Mouse (Mus musculus) gastrocnemius, postnatal 4 days (tissue): ENCODE measurements around the gene Tbc1d4. TPM values are rescaled to one million over a fixed set of nuclear protein-coding genes. Genes with fewer than 3 reads are reported as not detected.

Experiments used
- DNase-seq, 2 experiments: peaks; one replicate each; pipeline ENCODE4 v3.0.0; 2021 to 2022; ENCODE audit warnings: low spot score in 2 of 2, mixed read lengths in 2 of 2
- long read RNA-seq, 2 experiments: library from polyadenylated mRNA; stranded (forward); transcript quantifications; one replicate each; pipeline ENCODE4 v2.0.0; 2021
- total RNA-seq, 2 experiments: library from RNA; stranded (reverse); gene quantifications; 2 replicates each; pipeline ENCODE4 v1.2.3; 2021

The Tbc1d4 gene
- total RNA-seq, result 10 to 100 TPM; 41.3 to 45.0 TPM
- long read RNA-seq, experiment 1, full-length matches to known transcripts, result 1 of 15 reads
- long read RNA-seq, experiment 1, partial matches to known transcripts, result 3 of 15 reads
- long read RNA-seq, experiment 1, other reads (novel, unspliced or antisense), result 11 of 15 reads
- long read RNA-seq, experiment 2, full-length matches to known transcripts, result 4 of 37 reads
- long read RNA-seq, experiment 2, partial matches to known transcripts, result 8 of 37 reads
- long read RNA-seq, experiment 2, other reads (novel, unspliced or antisense), result 25 of 37 reads

DNA sequence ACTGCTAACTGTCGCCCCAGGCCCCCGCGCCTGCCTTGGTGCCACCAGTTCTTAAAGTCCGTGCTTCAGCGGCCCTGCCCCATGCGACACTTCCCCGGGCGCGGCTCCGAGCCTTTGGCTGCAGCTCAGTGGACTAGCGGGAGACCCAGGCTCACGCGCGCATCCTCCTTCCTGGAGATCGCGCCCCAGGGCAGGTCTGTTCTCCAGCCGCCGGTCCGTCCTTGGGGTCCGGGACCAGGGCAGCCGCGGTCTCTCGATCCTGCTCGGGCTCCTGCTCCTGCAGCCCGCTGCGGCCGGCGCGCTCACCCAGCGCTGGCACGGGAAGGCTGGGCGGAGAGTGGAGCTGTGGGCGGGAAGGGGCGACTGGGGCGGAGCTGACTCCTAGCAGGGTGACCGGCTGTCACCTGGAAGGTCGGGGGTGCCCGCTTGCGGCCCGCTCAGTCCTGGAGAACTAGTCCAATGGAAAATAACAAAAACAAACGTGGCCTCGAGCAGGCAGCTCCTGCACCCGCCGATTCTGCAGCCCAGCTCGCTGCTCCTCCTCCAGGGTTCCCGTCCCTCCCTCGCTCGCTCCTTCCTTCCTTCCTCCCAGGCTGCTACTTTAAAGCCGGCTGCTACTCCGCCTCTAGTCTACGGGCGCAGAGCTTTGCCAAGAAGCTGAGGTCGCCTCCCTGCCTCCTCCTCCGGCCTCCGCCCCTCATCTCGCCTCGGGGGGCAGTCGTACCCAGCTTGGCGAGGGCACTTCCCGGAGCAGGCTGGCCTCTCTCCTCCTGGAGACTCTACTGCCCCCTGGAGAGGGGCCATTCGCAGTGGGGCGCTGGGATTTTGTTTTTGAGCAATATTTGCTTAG is at the start of gene Tbc1d4:
TSS of gene Tbc1d4 (minus strand) at position 673 of the 850 bp plus-strand sequence.
- peak; percentile 57 to 73 for DNase-seq

DNA sequence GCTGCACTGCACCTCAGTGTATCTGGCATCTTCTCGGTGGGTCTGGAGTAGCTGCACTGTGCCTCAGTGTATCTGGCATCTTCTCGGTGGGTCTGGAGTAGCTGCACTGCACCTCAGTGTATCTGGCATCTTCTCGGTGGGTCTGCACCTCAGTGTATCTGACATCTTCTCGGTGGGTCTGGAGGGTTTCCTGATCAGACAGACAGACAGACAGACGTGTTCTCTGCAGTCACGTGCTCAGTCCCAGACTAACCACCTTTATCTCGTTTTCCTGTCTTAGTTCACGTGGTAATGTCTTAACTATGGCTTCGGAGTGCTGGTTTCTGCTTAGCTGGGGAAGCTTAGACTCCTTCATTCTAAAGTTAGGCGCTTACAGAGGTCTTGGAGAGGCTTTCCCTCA is 47.3 kb upstream of the Tbc1d4 start:
- DNase-seq, result no peak

DNA sequence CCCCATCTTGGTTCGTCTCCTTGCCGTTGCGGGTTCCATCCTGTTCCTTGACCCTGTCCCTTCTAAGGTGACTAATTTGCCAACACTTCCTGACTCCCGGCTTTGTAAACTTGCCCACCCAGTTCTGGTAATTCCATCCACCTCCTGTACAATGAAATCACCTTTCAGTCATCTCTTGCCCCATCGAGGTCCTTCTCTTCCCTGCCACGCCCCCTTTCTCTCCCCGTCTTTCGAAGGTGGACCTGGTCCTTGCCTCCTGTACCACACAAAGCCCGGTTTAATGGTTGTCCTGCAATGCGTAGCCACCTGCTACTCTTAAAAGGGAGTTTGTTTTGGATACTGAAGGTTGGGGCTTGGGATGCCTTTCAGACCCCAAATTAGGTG is 45.5 kb upstream of the Tbc1d4 start:
- no peak for DNase-seq

DNA sequence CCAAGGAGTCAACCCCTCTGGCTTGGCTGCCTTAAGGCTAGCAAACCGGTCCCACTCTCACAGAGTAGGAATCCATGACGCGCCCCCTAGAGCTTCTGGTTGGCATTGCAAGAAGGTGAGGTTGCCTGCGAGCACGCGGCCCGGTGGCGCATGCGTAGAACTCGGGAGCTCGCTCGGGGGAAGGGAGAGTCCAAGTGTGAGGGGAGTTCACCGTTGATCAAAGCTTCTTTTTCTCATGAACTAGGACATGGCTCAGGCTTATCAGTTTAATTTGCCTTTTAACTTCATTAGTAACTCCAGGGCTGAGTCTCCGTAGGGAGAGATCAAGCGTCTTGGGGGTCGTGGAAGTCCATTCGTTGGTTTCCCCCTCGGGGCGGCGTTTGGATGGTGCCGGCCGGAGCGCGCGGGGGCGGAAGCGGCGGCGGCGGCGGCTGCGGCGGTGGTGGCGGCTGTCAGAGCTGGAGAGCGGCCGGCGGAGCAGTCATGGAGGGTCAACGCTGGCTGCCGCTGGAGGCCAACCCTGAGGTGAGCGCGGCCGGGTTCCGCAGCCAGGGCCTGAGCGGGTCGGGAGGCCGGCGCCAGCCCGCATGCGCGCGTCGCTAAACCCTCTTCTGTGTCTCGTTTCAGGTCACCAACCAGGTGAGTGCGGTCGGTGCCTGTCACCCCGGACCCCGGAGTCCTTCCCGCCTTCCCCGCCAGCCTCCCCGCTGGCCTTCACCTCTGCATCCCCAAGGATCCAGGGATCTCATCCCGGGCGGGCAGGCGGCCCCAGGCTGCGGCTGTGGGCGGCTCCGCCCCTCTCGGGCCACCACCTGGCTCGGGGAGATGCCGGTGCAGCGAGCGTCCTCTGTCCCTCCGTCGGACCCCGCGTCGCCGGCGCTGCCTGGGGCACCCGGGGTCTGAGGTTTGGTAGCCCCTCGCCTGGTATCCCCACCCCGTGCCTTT is 44.9 kb upstream of the Tbc1d4 start, which contains the start of gene Uchl3:
TSS of gene Uchl3 (plus strand) at position 387 of the 945 bp plus-strand sequence.
- peak; percentile 97 for DNase-seq

- DNase-seq, result no peak
Observed at GRCm38 (mm10) chr14:101652571-101652970, 43.6 kb upstream of the Tbc1d4 start.

DNA sequence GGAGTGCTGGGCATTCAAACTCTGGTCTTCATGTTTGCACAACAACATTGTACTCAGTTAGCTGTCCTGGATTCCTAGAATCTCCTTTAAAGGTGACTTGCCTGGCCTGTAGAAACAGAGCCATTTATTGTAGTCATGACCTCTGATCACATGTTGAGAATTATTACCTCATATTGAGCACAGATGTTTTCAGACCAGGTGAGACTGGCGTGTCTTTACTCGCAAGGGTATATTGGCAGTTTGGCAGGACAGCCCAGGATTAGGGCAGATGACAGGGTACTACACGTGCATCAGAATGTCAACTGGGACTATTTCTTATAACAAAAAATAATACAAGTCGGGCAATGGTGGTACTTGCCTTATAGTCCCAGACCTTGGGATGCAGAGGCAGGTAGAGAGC is 41.6 kb upstream of the Tbc1d4 start:
- no peak for DNase-seq

- DNase-seq, result no peak
Observed at GRCm38 (mm10) chr14:101644948-101645347, 36.0 kb upstream of the Tbc1d4 start.

GRCm38 (mm10) chr14:101640153-101640843 is 31.3 kb upstream of the Tbc1d4 start, which contains the start of gene Commd6:
Gene Commd6 (minus strand): TSS chr14:101640686.
- peak; percentile 54 to 89 for DNase-seq

- DNase-seq, result no peak
Observed at GRCm38 (mm10) chr14:101637381-101637780, 28.4 kb upstream of the Tbc1d4 start.

- DNase-seq, result no peak
Observed at GRCm38 (mm10) chr14:101635765-101636164, 26.8 kb upstream of the Tbc1d4 start.

DNA sequence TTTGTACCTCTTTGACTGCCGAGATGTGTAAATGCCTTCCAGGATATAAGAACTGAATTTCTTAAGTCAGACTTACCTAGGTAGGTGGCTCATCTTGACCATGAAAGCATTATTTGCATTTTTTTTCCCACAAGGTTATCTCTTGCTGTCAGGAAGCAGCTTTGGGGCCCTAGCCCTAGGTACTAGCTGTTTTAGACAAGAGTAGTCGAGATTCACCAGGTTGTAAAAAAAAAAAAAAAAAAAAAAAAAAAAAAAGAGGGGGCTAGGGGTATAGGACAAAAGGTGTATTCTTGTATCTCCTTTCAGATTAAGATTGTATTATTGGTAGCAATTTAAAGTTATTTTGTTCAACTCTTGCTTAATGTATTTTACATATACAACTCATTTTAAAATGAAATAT is 21.6 kb upstream of the Tbc1d4 start:
- no peak for DNase-seq

GRCm38 (mm10) chr14:101617680-101618079 is 8.7 kb upstream of the Tbc1d4 start:
- no peak for DNase-seq

DNA sequence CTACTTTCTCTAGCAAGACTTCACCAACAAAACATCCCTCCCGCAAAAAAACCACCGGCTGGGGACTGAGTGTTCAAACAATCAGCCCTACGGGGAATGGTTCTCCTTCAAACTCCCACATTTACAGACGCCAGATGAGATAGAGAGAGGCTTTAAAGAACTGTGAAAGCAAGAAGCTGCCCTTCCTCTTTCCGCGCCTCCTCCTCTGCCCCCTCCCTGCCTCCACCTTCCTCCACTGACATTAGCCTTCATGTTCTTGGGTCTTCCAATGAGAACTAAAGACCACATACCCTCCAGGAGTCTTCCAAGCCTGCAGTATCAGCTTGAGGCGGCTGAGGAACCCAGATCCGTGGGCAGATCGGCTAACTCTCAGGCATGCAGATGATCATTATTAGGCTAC is 7.2 kb upstream of the Tbc1d4 start:
- no peak for DNase-seq

GRCm38 (mm10) chr14:101613206-101613605 is 4.2 kb upstream of the Tbc1d4 start:
- DNase-seq, result no peak

GRCm38 (mm10) chr14:101610701-101611100 is 1.7 kb upstream of the Tbc1d4 start:
- no peak for DNase-seq

DNA sequence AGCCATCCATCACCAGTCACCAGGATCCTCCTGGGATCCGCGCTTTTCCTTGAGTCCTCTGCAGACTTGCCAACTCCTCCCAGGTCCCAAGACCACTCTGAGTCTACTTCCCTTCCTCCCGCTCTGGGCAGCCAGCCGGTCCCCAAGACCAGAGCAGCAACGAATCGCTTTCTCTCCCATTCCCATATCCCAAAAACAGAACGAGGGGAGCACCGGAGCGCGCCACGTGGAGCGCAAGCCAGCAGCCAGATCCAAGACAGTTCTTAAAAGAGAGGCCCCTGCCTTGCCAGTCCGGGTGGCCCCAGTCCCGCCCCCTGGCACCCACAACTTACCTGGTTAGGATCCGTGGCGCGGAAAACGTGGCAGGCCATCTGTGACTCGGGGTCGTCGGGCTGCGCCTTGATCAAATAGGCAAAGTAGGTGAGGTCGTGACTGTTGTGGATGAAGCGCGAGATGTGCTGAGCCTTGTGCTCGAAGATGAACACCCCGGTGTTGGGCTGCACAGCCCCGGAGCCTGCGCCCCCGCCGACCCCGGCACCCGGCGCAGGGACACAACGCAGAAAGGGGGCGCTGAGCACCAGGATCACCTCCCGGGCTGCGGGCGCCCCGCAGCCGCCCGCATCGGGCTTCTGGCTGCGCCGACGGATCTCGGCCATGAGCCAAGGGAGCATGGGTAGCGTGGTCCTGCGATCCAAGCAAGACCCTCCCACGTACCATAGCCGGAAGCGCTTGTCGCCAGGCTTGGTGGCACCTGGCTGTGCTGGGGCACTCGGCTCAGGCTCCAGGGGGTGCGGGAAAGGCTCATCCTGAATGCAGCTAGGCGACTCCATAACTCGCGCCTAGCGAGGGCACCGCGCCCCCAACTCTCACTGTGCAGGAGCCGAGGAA is 1.1 kb downstream of the Tbc1d4 start:
- DNase-seq, result peak; percentile 21 to 24

GRCm38 (mm10) chr14:101605843-101606242 is 3.1 kb downstream of the Tbc1d4 start:
- DNase-seq, result no peak

DNA sequence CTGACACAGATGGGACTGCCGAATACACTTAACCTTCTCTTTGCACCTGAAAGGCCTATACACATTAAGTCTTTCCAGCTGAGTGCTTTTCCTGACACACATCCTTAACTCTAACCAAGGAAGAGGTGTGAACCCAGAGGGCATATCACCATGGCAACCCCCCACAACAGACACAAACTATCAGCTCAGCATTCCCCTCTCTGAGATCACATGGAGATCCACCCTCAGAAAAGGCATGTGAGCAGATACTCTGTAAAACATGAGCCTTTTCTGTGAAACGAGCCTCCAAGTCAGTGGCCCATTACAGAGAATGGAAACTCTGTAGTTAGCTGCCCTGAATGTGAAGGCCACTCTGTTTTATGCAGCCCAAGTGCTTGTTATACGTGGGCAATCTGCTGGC is 6.1 kb downstream of the Tbc1d4 start:
- no peak for DNase-seq

DNA sequence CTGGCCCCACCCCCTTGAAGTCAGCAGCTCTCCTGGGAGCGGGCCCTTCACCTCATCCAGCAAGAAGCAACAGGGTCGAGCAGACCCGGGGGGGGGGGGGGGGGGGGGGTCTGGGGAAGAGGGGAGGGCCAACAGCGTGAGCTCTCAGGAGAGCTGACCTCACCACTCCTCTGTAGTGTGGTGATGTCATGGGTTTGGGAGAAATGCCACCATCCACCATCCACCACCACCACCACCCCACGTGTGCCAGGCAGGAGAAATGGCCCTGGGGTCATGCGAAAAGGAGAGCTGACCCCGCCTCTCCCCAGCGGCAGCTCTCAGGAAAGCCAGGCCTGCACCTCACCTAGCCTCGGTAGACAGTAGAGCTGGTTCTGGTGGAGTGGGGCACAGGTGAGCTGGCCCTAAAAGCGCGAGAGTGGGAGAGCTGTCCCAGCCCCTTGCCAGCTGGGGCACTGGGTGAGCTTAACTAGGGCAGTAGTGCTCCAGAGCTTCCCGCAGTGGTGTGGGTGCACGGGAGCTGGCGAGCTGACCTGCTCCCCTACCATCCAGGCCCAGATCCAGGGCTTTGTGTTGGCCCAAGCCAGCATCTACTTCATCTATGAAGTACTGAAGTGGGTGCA is 11.8 kb downstream of the Tbc1d4 start:
- DNase-seq, result no peak
